Mouse (Mus musculus) CD4-positive, CD25-positive, alpha-beta regulatory T cell, adult 2 months (primary cell): ENCODE data around the gene Ripk3.

ENCODE experiments used
- DNase-seq: peaks from one replicate; pipeline ENCODE4 v3.0.0-alpha.2; 2012; ENCODE audit warnings: low read depth, low spot score

Ripk3 gene

DNA sequence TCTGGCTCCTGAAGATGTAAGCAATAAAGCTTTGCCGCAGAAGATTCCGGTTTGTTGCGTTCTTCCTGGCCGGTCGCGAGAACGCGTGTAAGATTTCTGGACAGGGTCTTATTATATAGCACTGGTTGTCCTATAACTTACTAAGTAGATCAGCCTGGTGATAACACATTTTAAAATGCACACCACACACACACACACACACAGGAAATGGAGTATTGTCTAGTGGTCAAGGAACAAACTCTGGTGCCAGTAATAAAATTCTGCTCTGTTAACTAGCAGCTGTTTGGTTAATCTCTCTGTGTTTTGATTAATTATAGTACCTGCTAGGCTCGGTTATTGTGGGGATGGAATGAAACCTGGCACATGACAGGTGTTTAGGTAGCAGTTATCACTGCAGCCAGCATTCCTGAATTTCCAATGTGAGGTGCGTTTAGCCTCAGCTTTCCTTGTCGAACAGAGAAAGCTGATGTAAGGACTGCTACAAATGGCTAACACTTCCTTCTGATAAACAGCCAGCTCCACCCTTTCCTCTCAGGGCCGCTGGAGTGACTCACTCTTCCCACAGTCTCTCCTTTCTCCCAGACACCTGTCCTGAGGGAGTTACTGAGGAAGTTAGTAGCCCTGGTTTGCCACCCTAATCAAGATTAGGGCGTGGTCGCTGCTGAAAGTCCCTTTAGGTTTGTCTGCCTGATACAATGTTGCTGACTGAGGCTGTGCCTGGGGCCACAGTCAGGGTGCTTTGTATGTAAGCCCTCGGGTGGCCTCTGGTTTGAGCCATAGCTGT lies 6.9 kb upstream of the Ripk3 start:
- DNase-seq = no peak

DNA sequence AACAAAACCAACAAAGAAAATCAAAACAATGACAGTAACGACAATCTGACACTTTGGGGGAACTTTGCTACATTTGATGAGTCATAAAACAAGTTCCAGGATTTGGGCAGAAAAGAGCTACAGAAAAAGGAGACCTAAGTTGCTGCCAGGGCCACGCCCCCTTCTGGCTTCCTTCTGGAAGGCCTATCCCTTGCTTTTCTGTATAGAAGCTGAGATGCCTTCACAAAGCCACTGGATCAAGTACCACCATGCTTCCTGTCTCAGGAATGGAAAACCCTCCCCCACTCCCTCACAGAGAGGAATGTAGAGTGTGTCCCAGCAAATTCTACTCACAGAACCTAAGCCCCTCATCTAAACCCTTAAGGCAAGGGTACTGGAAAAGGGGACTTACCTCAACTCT lies 5.3 kb upstream of the Ripk3 start:
- DNase-seq = no peak

DNA sequence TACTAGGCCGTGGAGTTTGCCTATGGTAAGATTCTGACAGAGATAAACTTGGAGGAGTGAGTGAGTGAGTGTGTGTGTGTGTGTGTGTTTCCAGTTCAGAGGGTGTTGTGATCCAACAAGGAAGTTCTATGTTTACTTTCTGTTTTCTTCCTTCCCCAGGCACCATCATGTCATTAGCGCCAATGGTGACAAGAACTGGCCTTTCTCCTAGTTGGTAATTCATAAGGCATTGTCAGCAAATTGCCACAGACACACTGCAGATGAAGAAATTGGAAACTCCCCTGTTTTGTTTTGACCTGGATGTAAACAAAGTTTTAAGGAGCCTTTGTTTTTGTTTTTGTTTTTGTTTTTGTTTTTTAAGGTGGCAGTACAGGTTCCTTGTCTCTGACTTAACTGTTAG lies 4.8 kb upstream of the Ripk3 start:
- no peak for DNase-seq

DNA sequence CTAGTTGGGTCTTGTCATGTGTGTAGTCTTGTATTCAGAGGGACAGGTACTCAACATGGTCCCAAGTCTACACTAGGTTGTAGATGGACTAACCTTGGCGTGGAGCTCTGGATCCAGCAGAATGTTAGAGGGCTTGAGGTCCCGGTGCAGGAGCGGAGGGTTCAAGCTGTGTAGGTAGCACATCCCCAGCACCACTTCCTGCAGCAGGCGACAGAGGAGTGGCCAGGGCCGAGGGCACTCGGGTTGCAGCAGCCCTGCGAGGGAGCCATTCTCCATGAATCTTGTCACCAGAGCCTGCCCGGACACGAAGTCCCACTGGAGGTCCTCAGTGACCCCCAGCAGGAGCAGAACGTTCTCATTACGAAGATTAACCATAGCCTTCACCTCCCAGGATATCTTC lies 934 bp downstream of the Ripk3 start:
- DNase-seq = peak; percentile 18

DNA sequence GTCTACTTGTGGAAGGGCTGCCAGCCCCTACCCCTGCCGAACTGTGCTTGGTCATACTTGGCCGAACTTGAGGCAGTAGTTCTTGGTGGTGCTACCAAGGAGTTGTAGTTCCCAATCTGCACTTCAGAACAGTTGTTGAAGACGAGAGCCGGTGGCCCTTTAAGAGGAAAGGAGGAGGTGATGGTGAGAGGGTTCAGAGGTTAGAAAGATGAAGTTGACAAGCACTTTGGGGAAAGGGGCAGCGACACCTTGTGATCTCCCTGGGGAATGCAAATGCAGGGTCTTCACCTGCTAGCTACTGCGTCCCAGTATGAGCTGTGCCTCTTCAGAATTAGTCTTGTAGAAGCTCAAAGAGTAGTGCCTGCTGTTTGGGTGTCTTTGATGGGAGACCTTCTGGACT lies 3.5 kb downstream of the Ripk3 start:
- no peak for DNase-seq

DNA sequence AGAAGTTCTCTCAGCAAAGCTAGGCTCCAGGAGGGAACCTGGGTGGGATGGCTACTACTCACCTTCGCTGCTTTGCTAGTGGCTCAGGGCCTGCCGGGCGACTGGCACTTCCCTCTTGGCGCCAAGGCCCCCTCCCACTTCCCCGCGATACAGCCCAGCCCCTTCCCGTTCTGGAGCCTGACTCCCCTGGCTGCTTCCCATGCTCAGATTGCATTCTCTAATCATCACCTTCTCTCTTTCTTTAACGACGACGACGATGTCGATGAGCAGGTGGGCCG lies 4.8 kb downstream of the Ripk3 start, which contains the start of gene Adcy4:
Gene Adcy4, minus strand, starts transcription at position 138 of the 278 bp plus-strand sequence.
- DNase-seq = no peak

DNA sequence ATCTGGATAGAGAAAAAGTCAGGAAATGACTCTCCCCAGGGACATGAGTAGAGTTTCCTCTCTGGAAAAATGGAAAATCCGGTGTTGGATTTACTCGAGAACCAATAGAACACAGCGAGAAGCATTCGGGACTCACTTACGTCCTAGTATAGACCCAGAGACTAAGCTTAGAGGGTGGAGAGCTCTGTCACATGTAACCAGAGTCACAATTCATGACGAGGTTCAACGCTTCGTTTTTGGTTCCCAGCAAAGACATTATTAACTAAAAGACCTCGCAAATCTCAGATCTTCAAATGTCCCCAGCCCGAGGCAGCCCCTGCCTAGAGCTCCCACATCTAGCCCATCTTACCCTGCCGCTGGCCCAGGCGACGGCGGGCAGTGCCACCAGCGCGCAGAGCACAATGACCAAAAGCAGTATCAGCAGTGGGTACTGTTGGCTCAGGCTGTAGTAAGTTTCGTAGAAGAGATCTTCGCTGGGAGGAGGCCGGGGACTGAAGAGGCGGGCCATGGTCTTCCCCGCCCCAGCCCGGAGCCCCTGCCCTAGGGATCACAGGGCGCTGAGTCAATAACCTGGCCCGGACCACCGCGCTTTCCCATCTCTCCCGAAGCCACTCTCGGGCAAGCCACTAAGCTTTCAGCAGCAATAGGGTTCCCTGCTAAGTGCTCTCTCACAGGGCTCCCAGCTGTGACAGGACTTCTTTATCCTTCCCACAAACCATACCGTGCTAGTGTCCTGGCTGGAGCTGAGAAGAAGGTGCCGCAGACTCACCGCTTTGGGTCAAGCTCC lies 5.3 kb downstream of the Ripk3 start:
- no peak for DNase-seq

DNA sequence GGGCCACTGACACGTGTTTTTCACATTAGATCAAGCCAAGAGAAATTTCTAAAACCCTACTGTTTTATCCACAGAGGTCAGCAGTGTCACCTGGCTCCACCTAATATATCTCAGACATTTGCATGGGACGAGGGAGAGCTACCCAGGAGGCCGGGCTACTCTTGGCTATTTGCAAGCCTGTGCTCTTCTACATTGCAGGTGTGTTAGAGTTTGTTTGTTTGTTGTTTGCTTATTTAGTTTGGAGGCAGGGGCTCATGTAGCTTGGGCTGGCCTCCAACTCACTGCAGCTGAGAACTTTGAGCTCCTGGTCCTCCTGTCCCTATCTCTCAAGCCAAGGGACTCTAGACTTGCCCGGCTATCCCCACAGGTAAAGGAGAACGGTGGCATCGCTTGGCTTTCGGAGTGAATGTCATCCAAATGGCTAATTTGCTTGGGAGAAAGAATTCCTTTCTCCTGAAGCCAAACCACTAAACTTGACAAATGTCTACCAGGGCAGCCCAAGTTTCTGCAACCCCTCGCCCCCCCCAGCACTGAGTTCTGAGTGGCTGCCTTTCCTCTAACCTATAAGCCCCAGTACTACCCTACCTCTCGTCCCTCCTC lies 6.2 kb downstream of the Ripk3 start:
- DNase-seq = no peak

DNA sequence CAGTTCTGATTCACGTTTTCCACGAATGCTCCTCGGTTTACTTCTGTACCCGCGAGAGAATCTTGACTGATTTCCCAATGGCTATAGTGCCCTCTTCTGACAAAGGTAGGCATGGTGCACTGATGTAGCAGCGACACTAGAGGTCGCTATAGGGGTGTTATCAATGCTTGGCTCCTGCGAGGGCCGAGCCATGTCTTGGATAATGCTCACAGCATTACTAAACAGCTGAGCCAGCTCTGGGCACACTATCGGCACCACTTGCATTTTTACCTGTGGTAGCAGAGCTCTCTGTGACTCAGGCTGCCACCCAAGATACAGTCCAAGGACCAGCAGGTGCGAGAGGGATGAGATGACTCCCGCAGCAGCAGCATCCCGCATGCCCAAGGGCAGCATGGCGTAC lies 7.4 kb downstream of the Ripk3 start:
- peak; percentile 85 for DNase-seq

DNA sequence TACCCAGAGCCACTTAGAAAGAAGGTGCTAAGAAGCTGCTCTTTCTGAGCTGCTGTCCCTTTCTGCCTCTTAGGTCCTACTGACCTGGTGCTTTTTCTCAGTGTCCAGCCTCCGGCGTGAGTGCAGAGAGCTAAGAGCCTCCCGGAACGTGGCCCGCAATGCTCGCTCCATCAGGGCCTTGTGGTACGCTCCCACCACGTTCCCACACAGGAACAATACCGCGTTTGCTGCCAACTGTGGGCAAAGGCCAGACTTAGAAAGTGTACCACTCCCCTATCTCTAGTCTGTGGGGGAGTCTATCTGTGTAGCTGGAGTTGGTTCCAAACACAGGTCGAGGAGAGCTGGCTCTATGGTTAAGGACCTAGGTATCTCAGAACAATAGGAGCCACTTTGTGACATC lies 7.9 kb downstream of the Ripk3 start:
- DNase-seq = no peak

DNA sequence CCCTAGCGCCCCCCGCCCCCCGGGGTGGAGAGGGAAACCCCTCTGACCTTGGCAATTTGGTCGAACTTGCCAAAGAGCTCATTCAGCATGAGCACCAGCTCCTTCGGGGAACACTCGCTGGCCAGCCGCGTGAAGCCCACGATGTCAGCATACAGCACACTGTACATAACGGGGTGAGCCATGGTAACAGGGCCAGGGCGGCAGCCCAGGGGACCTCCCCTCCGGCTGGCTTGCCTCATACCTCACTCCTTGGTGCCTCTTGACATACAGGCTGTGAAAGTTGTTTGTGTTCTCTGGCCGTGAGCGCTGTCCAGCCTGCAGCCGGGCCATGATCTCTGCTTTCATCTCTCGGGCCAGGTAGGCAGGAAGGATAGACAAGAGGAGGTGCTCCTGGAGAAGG lies 9.0 kb downstream of the Ripk3 start:
- DNase-seq = no peak

DNA sequence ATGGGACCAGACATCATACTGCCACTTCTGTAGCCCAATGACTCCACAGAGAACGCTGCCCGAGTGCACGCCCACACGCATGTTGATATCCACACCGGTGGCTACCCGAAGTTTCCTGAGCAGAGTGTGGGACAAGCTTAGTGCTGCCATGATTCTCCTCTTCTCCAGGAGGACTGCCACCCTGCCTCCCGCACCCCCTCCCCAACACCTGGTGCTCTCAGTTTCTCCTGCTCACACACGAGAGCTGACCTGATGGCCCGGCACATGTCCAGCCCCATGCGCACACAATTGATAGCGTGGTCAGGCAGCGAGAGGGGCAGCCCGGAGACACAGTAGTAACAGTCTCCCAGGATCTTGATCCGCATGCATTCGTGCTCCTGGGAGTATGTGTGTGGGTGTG lies 10.0 kb downstream of the Ripk3 start:
- DNase-seq = no peak

DNA sequence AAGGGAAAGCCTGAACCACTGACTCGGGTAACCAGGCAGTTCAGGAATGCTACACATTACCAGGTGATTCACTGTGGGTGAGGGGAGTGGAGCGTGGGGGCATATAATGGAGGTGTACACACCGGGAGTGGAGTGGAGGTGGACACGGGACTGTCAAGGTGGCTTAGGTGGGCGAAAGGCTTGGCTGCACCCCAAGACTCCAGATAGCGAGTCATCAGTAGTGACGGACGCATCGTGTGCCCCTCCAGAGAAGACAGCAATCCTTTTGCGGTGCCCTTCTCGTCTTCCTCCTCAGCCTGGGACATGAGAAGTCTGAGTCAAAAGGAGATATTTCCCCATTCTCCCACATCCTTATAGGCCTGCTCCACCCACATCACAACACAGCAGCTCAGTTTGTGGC lies 10.9 kb downstream of the Ripk3 start:
- no peak for DNase-seq

DNA sequence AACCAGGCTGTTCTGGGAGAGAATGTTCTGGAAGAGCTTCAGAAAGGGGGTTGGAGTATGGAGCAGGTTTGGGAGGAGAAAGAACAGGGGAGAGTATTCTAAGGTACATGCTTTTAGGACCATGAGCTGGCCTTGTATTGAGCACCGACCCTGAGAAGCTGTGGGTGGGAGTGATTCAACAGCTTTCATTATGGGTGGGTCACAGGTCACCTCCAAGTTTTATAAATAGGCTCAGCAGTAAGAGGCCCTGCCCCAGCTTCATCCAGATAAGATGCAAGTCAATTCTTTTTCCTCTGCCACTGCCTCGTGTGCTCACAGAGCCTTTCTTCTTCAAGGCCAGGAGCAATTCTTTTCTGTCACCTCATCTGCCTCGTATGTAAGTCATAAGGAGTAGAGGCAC lies 11.5 kb downstream of the Ripk3 start:
- no peak for DNase-seq

DNA sequence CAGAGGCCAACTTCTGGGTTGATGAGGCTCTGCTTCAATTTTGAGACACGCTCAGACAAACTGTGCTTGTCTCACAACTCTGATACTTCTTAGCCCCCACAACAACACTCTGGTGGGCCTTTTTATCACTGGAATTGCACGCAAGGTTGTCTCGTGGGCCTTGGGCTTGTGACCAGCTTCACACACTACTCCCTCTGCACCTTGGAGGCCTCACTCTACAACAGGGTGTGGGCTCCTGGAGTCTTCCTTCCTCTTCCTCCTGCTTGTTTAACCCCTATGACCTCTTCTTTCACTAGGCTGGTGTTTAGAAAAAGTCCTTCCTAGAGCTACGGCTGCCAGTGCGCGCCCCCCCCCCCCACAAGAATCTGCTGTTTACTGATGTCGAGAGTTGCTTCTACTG lies 12.0 kb downstream of the Ripk3 start:
- DNase-seq = no peak

DNA sequence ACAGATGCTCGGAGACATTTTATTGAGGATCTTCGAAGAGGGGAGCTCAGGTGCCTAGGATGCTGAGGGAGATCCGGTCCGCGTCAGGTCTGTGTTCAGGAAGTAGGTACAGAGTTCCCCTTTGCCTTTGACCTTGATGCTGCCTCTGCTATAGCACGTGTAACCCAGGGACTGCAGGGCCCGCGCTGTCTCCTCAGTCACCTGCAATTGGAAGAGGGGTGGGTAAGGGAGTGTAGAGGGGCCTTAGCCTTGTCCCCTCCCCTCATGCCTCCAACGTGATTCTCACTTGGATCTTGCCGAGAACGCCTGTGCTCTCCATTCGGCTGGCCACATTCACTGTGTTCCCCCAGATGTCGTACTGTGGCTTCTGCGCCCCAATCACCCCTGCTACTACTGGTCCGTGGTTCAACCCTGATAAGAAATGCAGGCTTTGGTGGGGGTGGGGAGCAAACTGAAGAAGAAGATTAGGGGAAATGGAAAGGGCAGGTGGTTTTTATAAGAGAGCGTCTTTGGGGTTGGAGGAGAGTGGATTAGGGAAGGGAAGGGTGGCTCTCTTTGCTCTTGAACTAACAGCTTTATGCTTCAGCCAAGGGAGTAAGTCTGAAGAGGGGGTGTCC lies 19.5 kb downstream of the Ripk3 start:
- DNase-seq = no peak

DNA sequence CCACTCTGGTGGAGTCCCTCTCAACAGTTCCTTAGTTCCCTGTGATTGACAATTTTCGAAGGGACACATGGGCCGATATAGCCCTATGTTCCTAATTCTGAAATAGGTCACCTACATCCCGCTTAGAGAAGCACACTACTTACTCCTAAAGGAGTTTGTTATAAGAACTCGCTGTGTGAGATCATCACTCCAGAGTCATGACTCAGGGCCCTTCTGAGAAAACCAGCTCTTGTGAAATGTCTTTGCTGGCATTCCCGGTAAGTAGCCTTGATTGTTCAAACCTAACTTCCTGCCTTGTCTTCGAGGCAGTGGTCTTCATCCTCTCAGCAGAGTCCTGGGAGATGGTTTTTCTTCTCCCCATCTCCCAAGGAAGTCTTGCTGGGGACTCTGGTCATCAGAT lies 20.1 kb downstream of the Ripk3 start:
- DNase-seq = no peak

DNA sequence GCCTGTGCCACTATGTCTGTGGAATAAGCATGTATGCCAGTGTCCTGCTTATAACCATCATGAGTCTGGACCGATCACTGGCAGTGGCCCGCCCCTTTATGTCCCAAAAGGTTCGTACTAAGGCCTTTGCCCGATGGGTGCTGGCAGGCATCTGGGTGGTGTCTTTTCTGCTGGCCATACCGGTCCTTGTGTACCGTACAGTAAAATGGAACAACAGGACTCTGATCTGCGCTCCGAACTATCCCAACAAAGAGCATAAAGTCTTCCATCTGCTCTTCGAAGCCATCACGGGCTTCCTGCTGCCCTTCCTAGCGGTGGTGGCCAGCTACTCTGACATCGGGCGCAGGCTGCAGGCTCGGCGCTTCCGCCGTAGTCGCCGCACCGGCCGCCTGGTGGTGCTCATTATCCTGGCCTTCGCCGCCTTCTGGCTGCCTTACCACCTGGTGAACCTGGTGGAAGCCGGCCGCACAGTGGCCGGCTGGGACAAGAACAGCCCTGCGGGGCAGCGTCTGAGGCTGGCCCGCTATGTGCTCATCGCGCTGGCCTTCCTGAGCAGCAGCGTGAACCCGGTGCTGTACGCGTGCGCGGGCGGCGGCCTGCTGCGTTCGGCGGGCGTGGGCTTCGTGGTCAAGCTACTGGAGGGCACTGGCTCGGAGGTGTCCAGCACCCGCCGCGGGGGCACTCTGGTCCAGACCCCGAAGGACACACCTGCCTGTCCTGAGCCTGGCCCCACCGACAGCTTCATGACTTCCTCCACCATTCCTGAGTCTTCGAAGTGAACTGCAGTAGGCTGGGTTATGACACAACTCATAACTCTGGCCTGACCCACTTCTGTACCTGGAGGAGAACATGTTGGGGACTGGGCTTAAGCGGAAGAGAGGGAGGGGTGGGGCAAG lies 20.9 kb downstream of the Ripk3 start:
- peak; percentile 48 for DNase-seq

DNA sequence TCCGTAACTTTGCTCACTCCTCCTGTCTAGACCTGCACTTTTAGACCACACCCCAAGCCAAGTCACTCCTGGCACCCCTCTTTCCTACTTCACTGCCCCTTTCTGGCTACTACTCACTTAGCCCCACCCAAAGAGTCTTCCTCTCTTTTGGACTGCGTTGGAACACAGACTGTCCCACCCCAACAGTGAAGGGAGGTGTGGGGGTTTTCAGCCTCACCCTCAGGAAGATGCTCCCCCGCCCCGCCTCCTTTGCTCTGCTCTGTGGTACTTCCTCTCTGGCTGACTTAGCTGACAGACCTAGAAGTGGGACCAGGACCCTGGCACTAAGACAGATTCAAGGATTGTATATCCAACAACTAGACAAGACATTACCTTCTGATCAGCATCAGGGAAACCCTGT lies 23.0 kb downstream of the Ripk3 start, which contains the start of gene Ltb4r1:
Gene Ltb4r1, plus strand, starts transcription at position 267 of the 400 bp plus-strand sequence.
- no peak for DNase-seq

DNA sequence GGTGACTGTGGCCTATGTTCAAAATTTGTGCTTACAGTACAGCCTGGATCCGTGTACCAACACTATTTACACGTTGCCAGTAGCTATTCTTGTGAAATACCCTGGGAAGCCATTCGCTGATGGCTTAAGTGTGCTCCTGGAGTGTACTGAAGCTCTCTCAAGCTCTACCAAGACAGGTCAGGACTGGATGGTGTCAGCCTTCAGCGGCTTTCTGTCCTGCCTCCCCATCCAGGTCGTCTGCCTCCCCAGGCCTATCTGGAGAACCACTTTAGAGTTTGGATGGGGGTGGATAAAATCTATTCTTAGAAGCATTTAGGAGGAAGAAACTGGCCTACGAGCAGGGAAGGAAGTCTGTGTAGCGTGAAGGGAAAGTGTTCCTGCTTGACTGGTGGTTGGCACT lies 25.5 kb downstream of the Ripk3 start:
- DNase-seq = no peak
